Mouse (Mus musculus) lung, embryonic 14.5 days (tissue): ENCODE results near the gene Artn. TPM values are rescaled to one million over a fixed set of nuclear protein-coding genes. Genes with fewer than 3 reads are reported as not detected.

ENCODE experiments used
- ATAC-seq: fragments of 200-750 bp; cut with Nextera tagmentation; 2 replicates; pipeline ENCODE4 v1.8.0; 2017; ENCODE audit warnings: mild to moderate bottlenecking, moderate TSS enrichment, moderate library complexity; ENCODE audit not compliant: insufficient read depth
- DNase-seq: peaks from one replicate; pipeline ENCODE4 v3.0.0-alpha.2; 2015
- H3K27ac ChIP-seq: fragments of 300-500 bp; sonication (generic); 2 replicates; pipeline ENCODE4 v1.5.1; 2014; ENCODE audit warnings: low read depth, mild to moderate bottlenecking, moderate library complexity
- H3K27me3 ChIP-seq: fragments of 300-500 bp; sonication (generic); 2 replicates; pipeline ENCODE4 v1.6.1; 2014; ENCODE audit warnings: low read length, control low read depth; ENCODE audit not compliant: insufficient read depth
- H3K36me3 ChIP-seq: fragments of 300-500 bp; sonication (generic); 2 replicates; pipeline ENCODE4 v1.6.1; 2014; ENCODE audit warnings: control low read depth; ENCODE audit not compliant: insufficient read depth
- H3K4me1 ChIP-seq: fragments of 300-500 bp; sonication (generic); 2 replicates; pipeline ENCODE4 v1.6.1; 2014; ENCODE audit warnings: antibody characterized with exemption, control low read depth; ENCODE audit not compliant: insufficient read depth
- H3K4me2 ChIP-seq: fragments of 300-500 bp; sonication (generic); 2 replicates; pipeline ENCODE4 v1.6.1; 2014; ENCODE audit warnings: mild to moderate bottlenecking
- H3K4me3 ChIP-seq: fragments of 300-500 bp; sonication (generic); 2 replicates; pipeline ENCODE4 v1.5.1; 2014; ENCODE audit warnings: low read depth, low read length
- H3K9ac ChIP-seq: fragments of 300-500 bp; sonication (generic); 2 replicates; pipeline ENCODE4 v1.6.1; 2014
- H3K9me3 ChIP-seq: fragments of 300-500 bp; sonication (generic); 2 replicates; pipeline ENCODE4 v1.6.1; 2016; ENCODE audit warnings: low read depth, low read length, control low read depth
- CTCF ChIP-seq: IDR thresholded peaks from 2 replicates; pipeline ENCODE4 v1.5.1; 2016; ENCODE audit warnings: antibody characterized with exemption, low read depth
- WGBS: fragments of 180-500 bp; shearing (Covaris S2); extraction: QIAGEN DNeasy Blood & Tissue Kit; methylation state at CpG from one replicate; pipeline ENCODE4 v1.1.7; 2014; 5-methylcytosine and 5-hydroxymethylcytosine counted together
- polyA plus RNA-seq: library from polyadenylated mRNA; unstranded; fragments of >200 nt; fragmentation: Nextera tagmentation; extraction: Ambion mirVana; gene quantifications from 2 replicates; pipeline ENCODE4 v1.2.1, GENCODE M21; 2014

Artn gene
- polyA plus RNA-seq, 1 experiment from 2014 or later, result 3.3 TPM

GRCm38 (mm10) chr4:117904094-117904493 lies 25.5 kb downstream of the Artn start:
- no peak for TF ChIP-seq CTCF
- H3K9ac ChIP-seq, result no peak overlapping the region
- H3K4me1 ChIP-seq, result 0 out of 2 replicates have a peak, but pooled peaks cover 3% of the 10 kb centered on the region
- H3K4me2 ChIP-seq, result no peak overlapping the region
- DNase-seq (no peak), ATAC-seq (no peak)
- no peaks in the 10 kb centered on the region for H3K9me3 ChIP-seq
- no peak overlapping the region for H3K27ac ChIP-seq
- 85% methylated on average over 10 of the region's 10 CpGs for WGBS
- no peak overlapping the region for H3K4me3 ChIP-seq
- peaks cover 83% of the 10 kb centered on the region for H3K36me3 ChIP-seq
- H3K27me3 ChIP-seq, result no peaks in the 10 kb centered on the region

GRCm38 (mm10) chr4:117898111-117898510 lies 31.5 kb downstream of the Artn start:
- Histone ChIP-seq H3K9me3 (no peaks in the 10 kb centered on the region), H3K27ac (no peak overlapping the region), H3K9ac (no peak overlapping the region), H3K4me1 (no peaks in the 10 kb centered on the region), H3K27me3 (no peaks in the 10 kb centered on the region), H3K4me3 (no peak overlapping the region), H3K4me2 (no peak overlapping the region), H3K36me3 (peaks cover 84% of the 10 kb centered on the region)
- TF ChIP-seq CTCF, result no peak
- no peak for ATAC-seq
- WGBS, result 73% methylated on average over 3 of the region's 3 CpGs
- no peak for DNase-seq

- no peak for TF ChIP-seq CTCF
Observed at GRCm38 (mm10) chr4:117896031-117896430, 33.5 kb downstream of the Artn start.

GRCm38 (mm10) chr4:117895339-117895738 lies 34.2 kb downstream of the Artn start:
- Histone ChIP-seq H3K4me3 (no peak overlapping the region), H3K27me3 (no peaks in the 10 kb centered on the region), H3K9ac (no peak overlapping the region), H3K27ac (no peak overlapping the region), H3K4me2 (no peak overlapping the region), H3K9me3 (no peaks in the 10 kb centered on the region), H3K4me1 (no peaks in the 10 kb centered on the region), H3K36me3 (peaks cover 56% of the 10 kb centered on the region)
- WGBS, result 81% methylated on average over 7 of the region's 7 CpGs
- no peak for TF ChIP-seq CTCF
- DNase-seq (no peak), ATAC-seq (no peak)

More at GRCm38 (mm10) chr4:117896031-117896430, 33.5 kb downstream of the Artn start:
- no peaks in the 10 kb centered on the region for H3K9me3 ChIP-seq
- no peak overlapping the region for H3K4me2 ChIP-seq
- no peak overlapping the region for H3K27ac ChIP-seq
- H3K9ac ChIP-seq, result no peak overlapping the region
- ATAC-seq (no peak), DNase-seq (no peak)
- H3K27me3 ChIP-seq, result no peaks in the 10 kb centered on the region
- WGBS, result 95% methylated on average over 6 of the region's 6 CpGs
- H3K4me1 ChIP-seq, result no peaks in the 10 kb centered on the region
- H3K4me3 ChIP-seq, result no peak overlapping the region
- peaks cover 63% of the 10 kb centered on the region for H3K36me3 ChIP-seq

GRCm38 (mm10) chr4:117894601-117895000 lies 35.0 kb downstream of the Artn start:
- H3K4me3 ChIP-seq, result no peak overlapping the region
- H3K4me2 ChIP-seq, result no peak overlapping the region
- peaks cover 55% of the 10 kb centered on the region for H3K36me3 ChIP-seq
- DNase-seq (no peak), ATAC-seq (no peak)
- no peaks in the 10 kb centered on the region for H3K4me1 ChIP-seq
- no peak for TF ChIP-seq CTCF
- H3K27me3 ChIP-seq, result no peaks in the 10 kb centered on the region
- no peak overlapping the region for H3K9ac ChIP-seq
- whole genome bisulfite sequencing, result 81% methylated on average over 8 of the region's 8 CpGs
- H3K27ac ChIP-seq, result no peak overlapping the region
- H3K9me3 ChIP-seq, result no peaks in the 10 kb centered on the region

GRCm38 (mm10) chr4:117893376-117893775 lies 36.2 kb downstream of the Artn start:
- no peaks in the 10 kb centered on the region for H3K4me1 ChIP-seq
- H3K9ac ChIP-seq, result no peak overlapping the region
- no peaks in the 10 kb centered on the region for H3K27me3 ChIP-seq
- 16% methylated on average over 9 of the region's 9 CpGs for WGBS
- DNase-seq (peak; percentile 87), ATAC-seq (no peak)
- H3K4me2 ChIP-seq, result no peak overlapping the region
- no peak for TF ChIP-seq CTCF
- H3K27ac ChIP-seq, result no peak overlapping the region
- H3K36me3 ChIP-seq, result peaks cover 48% of the 10 kb centered on the region
- H3K4me3 ChIP-seq, result no peak overlapping the region
- no peaks in the 10 kb centered on the region for H3K9me3 ChIP-seq

GRCm38 (mm10) chr4:117891738-117892161 lies 37.8 kb downstream of the Artn start, which contains the start of gene Dph2:
Gene Dph2 (minus strand): TSS chr4:117892032.
- no peaks in the 10 kb centered on the region for H3K4me1 ChIP-seq
- H3K4me3 ChIP-seq, result peak within 1 kb of the TSS; percentile 78
- peak within 1 kb of the TSS; percentile 78 for H3K4me2 ChIP-seq
- peak within 1 kb of the TSS; percentile 52 for H3K9ac ChIP-seq
- WGBS, result under 1% methylated on average over 21 of the region's 21 CpGs
- H3K9me3 ChIP-seq, result no peaks in the 10 kb centered on the region
- no peak within 1 kb of the TSS for H3K27ac ChIP-seq
- ATAC-seq (peak; percentile 87), DNase-seq (peak; percentile 94)
- no peaks in the 10 kb centered on the region for H3K27me3 ChIP-seq
- no peak for TF ChIP-seq CTCF
- peaks cover 34% of the 10 kb centered on the region for H3K36me3 ChIP-seq
